Mouse (Mus musculus) spleen, adult 12 weeks (tissue): ENCODE results near the gene St3gal6.
A peak's percentile ranks its signal among the peaks of the same experiment; 100 is the strongest.
"Not testable (repeated sequence)": the region's sequence is repeated elsewhere in the genome, so short reads cannot be mapped to it uniquely, and the experiment has no call there.

ENCODE experiments used
- DNase-seq: peaks from one replicate; pipeline ENCODE4 v3.0.0; 2022; ENCODE audit warnings: low spot score

St3gal6 gene

DNA sequence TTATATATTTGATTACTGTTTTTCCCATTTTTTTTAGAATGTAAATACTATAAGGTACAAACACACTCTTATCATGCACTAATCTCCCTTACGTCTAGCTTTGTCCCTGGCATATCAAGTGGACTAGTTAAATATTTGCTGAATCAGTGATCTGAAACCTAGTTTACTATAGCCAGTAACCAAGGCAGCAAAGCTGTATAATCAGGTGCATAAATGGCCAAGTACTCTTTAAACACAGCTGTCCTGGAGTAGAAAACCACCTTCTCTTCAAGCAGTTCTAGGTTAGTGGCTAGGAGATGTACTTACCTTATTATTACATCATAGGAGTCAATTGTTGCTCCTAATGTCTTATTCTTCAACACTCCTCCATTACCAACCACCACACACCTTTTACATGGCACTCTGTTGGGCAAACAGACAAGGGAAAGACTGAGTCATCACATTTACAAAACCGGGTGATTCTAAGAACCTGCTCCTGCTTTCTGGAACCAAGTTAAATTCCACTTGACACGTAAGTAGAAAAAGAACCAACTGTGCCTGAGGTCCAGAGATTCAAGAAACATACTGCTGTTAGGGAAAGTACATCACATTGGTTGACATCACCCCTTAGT, 48.4 kb downstream of the St3gal6 start:
- no peak for DNase-seq

DNA sequence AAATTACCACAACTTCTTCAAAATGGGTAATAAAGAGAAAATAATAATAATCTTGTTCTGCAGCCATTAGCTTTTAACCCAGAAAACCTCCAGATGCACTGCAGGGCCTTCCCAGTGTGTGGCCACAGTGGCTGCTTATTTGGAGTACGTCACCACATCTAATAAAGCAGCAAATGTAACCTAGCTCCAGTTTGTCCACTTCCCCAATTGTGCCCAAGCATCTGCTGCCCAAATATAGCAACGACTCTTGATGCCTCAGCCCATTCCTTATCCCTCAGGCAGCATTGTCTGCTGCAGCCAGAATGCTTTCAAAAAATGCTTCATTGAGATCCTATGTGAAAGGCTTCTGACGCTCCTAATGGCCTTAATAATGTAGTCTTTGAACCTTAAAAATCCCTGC, 49.2 kb downstream of the St3gal6 start:
- DNase-seq = no peak

DNA sequence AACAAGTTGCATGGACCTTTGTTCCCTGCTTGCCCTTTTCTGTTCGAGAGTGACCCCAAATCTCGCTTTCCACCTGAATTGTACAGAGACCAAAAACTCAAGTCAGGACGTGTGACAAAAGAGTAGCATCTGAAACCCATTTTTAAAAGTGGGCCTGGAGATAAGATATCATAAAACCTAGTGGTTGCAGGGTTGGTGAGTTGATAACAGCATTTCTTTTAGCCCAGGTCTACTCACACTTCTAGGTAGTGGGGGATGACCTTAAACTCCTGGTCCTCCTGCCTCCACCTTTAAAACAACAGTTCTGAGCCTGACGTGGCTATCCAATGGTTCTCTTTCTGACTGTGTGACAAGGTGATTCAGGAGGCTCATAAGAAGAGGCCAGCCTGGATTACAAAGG, 53.2 kb downstream of the St3gal6 start:
- DNase-seq = no peak

DNA sequence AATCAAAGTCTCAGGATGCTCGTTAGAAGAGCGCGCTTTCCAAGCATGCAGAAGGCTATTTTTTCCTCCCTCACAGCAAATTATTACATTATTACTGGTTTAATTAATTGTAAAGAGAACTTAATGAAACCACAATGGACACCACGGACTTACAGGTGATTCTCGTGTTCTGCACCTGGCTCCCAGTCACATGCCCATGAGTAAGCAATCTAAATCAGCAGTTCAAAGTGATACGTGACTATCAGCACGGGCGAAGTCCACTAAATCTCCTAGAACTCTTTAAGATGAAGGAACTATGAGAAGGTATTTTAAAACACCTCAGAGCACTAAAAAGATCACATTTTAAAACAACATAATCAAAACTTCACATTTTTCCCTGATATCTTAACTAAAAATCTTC, 54.0 kb downstream of the St3gal6 start:
- DNase-seq = no peak

DNA sequence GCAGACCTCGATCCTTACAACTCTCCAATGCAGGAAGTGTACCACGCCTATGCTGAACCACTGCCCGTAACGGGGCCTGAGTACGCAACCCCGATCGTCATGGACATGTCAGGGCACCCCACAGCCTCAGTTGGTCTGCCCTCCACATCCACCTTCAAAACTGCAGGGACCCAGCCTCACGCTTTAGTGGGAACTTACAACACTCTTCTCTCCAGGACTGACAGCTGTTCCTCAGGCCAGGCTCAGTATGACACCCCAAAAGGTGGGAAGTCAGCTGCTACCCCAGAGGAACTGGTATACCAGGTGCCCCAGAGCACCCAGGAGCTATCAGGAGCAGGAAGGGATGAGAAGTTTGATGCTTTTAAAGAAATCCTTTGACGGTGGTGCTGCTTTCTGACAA, 58.6 kb downstream of the St3gal6 start:
- no peak for DNase-seq

DNA sequence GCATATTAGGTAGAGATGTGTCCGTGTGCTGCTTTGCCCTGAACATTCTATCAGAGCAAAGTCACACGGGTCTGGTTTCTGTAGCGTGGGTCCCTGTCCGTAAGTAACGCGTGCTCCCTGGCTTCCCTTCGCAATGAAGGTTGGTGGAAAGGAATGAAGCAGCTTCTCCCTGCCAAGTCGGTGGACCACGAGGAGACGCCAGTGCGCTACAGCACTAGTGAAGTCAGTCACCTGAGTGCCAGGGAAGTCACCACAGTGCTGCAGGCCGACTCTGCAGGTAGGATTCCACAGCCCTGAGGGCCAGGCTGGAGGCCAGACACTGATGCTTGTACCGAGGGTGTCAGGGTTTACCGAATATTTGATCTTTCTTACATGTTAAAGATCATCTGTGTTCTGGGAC, 60.0 kb downstream of the St3gal6 start:
- no peak for DNase-seq

DNA sequence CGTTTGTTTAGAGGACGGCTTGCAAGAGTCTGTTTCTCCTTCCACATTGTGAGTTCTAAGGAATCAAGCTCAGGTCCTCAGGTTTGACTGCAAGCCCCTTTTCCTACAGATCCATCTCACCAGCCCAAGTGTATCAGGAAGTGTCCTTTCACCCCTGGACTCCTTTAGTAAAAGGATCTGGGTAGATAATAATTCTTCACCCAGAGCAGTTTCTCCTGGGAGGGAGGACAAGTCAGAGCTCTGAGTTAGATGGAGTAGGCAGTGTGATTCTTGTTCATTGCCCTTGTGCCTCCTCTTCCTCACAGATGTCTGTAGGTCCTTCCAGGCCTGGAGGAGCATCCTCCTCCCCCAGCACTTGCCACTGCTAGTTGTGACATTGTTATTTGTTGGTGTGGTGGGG, 61.5 kb downstream of the St3gal6 start:
- DNase-seq = no peak

DNA sequence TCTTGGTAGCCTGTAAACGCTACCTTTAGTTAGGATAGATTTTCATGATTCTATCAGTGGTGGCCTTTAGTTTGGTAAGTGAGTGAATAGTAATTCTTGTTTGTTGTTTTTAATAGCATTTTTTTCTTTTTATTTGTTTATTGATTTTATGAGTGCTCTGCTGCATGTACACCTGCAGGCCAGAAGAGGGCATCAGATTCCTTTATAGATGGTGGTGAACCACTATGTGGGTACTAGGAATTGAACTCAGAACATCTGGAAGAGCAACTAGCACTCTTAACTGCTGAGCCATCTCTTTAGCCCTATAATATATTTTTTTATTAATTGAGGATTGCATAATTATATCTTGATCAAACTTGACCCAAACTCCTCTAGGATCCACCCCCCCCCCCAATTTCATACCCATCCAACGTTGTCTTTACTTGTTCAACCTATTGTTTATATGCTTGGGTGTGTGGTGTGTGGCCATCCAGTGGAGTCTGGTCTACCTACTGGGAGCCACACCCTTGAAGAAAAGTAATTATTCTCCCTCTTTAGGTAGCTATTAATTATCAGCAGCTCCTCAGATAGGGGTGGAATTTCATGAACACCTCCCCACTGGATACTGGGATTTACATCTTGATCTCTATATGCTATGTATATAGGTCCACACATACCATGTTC, 62.1 kb downstream of the St3gal6 start:
- no peak for DNase-seq

DNA sequence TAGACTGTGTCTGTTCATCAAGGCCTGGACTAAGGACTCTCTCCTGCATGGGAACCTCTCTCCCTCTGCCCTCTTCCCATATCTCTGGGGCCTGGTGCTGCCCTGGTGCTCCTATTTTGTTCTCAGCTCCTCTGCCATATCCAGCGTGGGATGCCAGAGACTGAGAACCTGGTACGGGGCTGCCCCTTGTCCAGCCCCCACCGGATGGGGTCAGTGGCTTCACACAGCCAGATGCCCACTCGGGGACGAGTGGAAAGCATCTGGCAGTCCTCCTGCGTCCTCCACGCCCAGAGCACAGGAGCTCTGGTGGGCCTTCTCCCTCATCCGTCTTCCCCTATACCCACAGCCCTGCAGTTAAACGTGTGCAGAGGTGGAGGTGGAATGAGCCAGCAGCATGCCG, 63.7 kb downstream of the St3gal6 start:
- DNase-seq = no peak

DNA sequence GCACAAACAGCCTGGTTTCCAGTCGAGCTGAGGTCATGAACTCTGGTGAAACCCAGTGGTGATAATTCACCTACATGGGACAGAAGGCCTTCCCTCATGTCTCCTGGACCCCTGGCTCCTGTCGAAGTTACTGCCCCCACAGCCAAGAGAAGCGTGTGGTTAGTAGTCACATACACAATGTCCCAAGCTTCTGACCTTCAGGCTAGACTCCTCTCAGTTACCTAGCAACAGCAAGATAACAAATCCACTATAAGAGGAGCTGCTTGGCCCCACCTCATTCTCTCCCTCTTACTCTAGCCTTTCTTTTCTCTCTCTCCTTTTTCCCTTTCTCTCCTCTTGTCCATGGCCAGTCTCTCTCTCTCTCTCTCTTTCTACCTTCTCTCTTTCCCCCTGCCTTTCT, 64.1 kb downstream of the St3gal6 start:
- not testable (repeated sequence) for DNase-seq

DNA sequence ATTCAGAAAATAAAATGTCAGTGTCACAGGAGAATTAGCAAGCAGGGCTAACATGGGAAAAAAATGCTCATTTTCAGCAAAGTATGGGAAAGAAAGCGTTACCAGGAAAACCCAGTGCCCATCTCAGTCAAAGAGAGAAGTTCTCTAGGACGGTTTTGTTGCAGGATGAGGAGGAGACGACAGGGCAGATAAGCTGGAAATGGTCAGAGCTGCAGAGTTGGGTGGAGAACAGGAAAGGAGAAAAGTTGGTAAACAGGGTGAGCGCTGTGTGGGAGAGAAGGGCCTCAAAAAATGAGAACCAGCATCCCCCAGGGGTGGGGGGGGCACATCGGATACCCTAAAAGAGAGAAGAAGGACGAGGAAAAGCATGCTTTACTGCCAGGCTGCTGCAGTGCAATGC, 67.1 kb downstream of the St3gal6 start:
- DNase-seq = no peak

DNA sequence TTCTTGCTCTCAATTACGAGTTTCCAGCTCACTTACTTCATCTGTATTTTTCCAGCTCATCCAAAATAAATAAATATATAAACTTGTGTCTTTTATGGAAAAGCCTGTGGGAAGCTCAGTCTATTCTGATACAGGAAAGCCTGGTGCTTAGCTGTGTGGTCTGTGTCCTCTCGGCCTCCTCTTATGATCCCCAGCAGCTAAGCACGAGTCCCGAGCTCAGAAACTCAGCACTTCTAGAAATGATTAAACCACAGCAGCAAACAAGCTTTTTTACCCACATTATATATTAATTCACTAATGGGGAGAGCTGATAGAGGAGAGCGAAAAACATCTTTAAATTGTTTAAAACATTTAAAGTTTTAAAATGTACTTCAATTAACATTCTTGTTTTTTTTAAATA, 67.6 kb downstream of the St3gal6 start:
- no peak for DNase-seq

DNA sequence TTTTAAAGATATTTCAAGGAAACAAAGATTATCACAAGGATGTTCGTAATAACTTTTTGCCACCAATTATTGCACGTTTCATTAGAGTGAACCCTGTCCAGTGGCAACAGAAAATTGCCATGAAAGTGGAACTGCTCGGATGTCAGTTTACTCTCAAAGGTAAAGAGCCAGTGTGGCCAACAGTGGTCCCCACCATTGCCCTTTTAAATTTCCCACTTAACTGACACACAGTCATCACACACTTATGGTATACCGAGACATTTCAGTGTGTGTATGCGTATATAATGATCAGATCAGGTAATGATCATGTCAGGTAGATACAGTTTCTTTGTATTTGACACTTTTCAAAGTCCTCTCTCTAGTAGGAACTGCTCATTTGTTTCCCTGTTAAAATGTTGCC, 68.9 kb downstream of the St3gal6 start:
- no peak for DNase-seq

DNA sequence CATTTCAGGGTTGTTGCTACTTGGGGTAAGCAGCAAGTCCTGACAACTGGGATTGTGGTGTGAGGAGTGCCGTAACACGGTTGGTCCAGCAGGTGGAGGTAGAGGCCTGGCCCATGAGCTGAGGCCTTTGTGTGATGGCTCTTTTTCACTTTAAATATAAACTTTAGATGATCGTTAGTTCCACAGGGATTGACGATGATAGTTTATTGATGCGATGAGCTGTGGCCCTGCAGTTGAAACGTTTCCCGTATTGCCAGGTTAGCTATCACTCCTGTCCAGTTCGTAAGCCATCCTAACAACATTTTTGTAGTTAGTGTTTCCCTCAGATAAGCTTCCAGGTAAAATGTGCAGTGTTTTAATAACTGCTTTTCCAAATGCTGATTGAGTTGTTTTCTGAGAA, 69.4 kb downstream of the St3gal6 start:
- peak; percentile 56 for DNase-seq

DNA sequence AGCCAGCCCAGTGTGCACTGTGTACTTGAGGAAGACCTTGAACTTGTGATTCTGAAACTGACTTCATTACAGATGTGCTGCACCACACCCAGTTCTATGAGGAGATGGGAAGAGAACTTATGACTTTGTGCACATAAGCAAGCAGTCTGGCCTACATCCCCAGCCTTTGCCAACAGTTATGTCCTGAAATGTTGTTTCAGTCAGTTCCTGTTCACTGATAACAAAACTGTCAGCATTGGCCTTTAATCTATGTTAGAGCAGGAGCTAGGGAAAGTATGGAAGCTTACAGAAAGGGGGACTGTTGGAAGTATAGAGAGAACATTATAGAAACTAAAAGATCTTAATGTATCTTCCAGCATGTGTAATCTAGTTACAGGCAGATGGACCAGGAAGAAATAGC, 70.2 kb downstream of the St3gal6 start:
- DNase-seq = no peak

DNA sequence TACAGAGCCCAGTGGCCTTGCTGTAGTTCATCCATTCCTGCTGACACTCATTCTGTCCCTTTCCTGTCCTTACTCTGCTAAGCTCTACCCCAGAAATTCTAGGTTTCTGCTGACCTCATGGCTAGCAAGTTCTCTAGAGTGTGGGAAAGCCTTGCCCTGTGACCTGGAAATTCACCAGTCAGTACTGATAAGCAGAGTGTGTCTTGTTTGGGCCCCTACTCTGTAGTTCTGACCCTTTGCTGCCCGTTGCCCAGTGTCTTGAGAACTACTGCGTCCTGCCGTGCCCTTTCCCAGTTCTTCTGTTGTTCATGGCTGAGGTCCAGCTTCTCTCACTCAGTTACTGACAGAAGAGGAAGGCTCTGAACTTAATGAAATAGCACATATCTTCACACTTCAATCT, 70.9 kb downstream of the St3gal6 start:
- no peak for DNase-seq

DNA sequence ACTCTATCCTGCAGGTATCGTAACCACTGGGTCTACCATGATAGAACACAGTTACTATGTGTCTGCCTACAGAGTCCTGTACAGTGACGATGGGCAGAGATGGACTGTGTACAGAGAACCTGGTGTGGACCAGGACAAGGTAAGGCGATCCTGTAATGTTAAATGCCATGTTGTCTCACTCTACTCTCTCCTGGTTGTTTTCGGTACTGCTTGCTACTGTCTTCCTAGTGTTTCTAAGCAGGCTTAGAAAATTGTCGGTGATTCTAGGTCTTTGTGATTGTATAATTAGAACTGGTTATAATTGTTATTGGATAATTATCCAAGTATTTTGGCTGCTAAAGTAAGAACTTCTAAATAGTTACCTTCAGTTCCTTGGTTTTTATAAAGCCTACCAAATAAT, 72.4 kb downstream of the St3gal6 start:
- no peak for DNase-seq

DNA sequence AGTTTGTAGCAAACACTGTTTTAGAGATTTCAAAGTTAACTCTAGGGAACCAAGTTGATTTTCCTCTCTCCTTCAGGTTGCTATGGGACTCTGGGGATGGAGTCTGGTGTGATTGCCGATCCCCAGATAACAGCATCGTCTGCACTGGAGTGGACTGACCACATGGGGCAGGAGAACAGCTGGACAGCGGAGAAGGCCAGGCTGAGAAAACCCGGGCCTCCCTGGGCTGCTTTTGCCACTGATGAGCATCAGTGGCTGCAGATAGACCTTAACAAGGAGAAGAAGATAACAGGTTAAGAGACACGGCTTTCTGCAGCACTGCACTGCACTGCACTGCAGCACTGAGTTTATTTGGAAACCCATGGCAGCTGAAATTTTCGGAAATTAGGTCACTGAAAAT, 73.4 kb downstream of the St3gal6 start:
- no peak for DNase-seq

DNA sequence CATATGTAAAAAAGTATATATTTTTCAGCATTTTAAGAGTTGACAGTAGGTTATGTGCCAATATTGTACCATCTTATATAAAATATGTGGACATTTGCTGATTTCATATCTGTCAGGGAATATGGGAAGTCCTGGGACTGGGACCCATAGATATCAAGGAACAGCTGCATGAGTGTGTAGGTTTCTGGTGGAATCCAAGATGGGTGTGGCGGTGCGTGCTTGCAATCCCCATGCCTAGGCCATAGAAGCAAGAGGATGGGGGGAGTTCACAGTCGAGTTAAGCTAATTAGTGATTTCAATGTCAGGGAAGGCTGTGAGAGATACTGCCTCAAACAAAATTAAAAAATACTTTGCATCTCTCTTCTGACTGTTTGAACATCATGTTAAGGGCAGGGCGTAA, 75.0 kb downstream of the St3gal6 start:
- DNase-seq = no peak

DNA sequence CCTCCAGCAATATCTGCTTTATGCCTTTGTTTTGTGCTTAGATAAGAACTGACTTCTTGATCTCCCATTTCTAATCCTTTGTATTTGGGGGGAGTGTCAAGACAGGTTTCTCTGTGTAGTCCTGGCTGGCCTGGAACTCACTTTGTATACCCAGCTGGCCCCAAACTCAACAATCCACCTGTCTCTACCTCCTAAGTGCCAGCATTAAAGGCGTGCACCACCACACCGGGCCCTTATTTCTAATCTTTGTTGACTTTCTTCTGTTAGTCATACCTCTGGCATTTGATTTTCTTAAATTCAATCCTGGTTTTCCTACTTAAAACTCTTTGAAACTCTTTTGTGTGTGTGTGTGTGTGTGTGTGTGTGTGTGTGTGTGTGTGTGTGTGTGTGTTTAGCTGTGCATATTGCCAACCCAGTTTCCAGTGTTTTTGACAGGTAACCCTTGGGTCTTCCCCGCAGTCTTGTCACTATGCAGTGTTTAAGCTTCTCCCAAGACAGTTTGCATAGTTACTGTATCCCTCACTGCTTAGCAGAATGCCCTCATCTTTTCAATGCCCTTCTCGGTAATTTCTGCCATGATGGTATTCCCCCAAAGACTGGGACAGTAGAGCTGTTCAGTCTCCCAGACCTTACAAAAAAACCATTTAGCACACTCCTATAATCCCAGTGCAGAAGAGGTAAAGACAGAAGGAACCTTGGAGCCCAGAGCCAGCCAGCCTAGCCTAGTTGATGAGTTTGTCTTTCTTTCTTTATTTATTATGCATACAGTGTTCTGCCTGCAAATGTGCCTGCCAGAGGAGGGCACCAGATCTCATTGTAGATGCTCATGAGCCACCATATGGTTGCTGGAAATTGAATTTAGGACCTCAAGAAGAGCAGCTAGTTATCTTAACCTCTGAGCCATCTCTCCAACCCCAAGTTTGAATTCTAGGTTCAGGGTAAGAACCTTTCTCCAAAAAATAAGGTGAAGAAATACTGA, 77.5 kb downstream of the St3gal6 start:
- DNase-seq = no peak

DNA sequence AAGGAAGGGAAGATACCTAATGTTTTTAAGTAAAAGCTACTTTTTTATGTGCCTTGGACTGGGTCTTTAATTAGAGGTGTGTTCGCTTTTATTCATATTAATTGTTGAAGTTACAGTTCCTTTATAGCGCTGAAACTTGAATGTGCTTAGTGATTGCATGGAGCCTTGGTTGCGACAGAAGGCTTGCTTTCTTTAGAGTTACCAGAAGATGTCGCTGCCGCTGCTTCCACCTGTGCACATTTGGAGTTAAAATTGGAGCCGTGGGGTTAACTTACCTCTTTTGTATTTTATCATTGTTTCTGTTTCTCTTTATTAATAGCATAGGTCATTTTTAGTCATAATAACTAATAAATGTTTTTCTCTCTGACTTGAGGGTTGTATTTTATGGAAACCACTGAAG, 79.3 kb downstream of the St3gal6 start:
- no peak for DNase-seq

DNA sequence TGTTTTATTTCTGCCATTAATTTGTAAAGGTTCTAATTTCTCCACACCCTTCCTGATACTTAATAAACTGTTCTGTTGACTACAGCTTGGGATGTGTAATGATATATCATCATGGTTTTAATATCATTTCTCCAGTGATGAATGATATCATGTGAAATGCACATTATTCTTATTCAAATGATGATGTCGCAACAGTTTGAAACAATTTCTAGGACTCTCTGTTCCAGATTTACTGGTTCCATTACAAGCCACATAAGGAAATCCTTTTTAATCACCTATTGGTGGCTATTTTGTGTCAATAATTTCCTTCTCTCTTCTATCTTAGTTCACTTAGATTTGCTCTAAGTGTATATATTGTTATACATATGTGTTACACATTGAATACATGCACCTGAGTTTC, 91.7 kb downstream of the St3gal6 start:
- DNase-seq = no peak

DNA sequence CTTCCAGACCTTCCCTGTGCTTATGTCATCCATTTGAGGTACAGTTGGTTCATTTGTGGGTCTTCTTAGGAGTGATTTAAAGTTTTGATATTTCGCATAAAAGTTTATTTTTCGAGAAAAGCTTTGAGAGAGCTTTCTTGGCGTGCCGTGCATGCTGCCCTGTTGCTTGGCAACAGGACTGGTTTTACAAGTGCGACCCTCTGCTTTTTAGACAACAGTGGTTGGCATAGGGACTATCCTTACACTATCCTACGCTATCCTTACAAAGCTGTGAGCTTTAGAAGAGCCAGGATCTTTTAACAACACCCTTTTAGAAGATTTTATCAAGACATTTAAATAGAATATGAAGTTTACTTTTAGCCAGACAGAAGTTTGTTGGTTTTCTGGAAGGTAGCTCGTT, 93.8 kb downstream of the St3gal6 start:
- DNase-seq = no peak
